Mouse (Mus musculus): ENCODE data around the gene Hoxa1.

Gene Hoxa1

GRCm38 (mm10) chr6:52106178-52106577 is 51.9 kb downstream of the Hoxa1 start:
- DNase-seq (ENCODE audit: low read depth, low spot score), result peak; percentile 94
